Mouse (Mus musculus) midbrain, embryonic 12.5 days (tissue): ENCODE results near the gene Kcnh4. TPM values are rescaled to one million over a fixed set of nuclear protein-coding genes. Genes with fewer than 3 reads are reported as not detected.

Experiments
- ATAC-seq: fragments of 200-750 bp; cut with Nextera tagmentation; 2 replicates; pipeline ENCODE4 v1.8.0; 2017; ENCODE audit warnings: low read depth, moderate TSS enrichment, moderate library complexity; ENCODE audit not compliant: low FRiP score
- H3K27ac ChIP-seq: fragments of 300-500 bp; sonication (generic); replicated peaks from 2 replicates; pipeline ENCODE4 v1.5.1; 2016; ENCODE audit warnings: mild to moderate bottlenecking
- H3K27me3 ChIP-seq: fragments of 300-500 bp; sonication (generic); 2 replicates; pipeline ENCODE4 v1.6.1; 2016; ENCODE audit warnings: mild to moderate bottlenecking
- H3K36me3 ChIP-seq: fragments of 300-500 bp; sonication (generic); 2 replicates; pipeline ENCODE4 v1.6.1; 2016
- H3K4me1 ChIP-seq: fragments of 300-500 bp; sonication (generic); 2 replicates; pipeline ENCODE4 v1.6.1; 2016
- H3K4me2 ChIP-seq: fragments of 300-500 bp; sonication (generic); replicated peaks from 2 replicates; pipeline ENCODE4 v1.6.1; 2016; ENCODE audit warnings: mild to moderate bottlenecking, moderate library complexity
- H3K4me3 ChIP-seq: fragments of 300-500 bp; sonication (generic); 2 replicates; pipeline ENCODE4 v1.5.1; 2016; ENCODE audit warnings: mild to moderate bottlenecking
- H3K9ac ChIP-seq: fragments of 300-500 bp; sonication (generic); replicated peaks from 2 replicates; pipeline ENCODE4 v1.6.1; 2016; ENCODE audit warnings: mild to moderate bottlenecking, moderate library complexity
- H3K9me3 ChIP-seq: fragments of 300-500 bp; sonication (generic); 2 replicates; pipeline ENCODE4 v1.6.1; 2016; ENCODE audit warnings: mild to moderate bottlenecking
- WGBS: fragments of 180-500 bp; shearing (Covaris S2); methylation state at CpG from one replicate; pipeline ENCODE4 v1.1.7; 2016; 5-methylcytosine and 5-hydroxymethylcytosine counted together
- polyA plus RNA-seq: library from polyadenylated mRNA; unstranded; fragments of >200 nt; fragmentation: Nextera tagmentation; extraction: Ambion mirVana; gene quantifications from 2 replicates; pipeline ENCODE4 v1.2.1, GENCODE M21; 2016

The Kcnh4 gene
- polyA plus RNA-seq, 1 experiment from 2014 or later = 6.1 TPM

GRCm38 (mm10) chr11:100741348-100741747 is 18.4 kb downstream of the Kcnh4 start:
- 76% methylated on average over 6 of the region's 6 CpGs for WGBS
- no peak overlapping the region for H3K9ac ChIP-seq
- peaks cover 6% of the 10 kb centered on the region; the same call in 1 of the 2 replicates for H3K36me3 ChIP-seq
- H3K4me2 ChIP-seq = no peak overlapping the region
- no peaks in the 10 kb centered on the region for H3K9me3 ChIP-seq
- no peak overlapping the region for H3K4me3 ChIP-seq
- ATAC-seq = no peak
- H3K4me1 ChIP-seq = peaks cover 16% of the 10 kb centered on the region
- peaks cover 3% of the 10 kb centered on the region; the same call in 1 of the 2 replicates for H3K27me3 ChIP-seq
- H3K27ac ChIP-seq = no peak overlapping the region

- Histone ChIP-seq H3K27me3 (peaks cover 3% of the 10 kb centered on the region; the same call in 1 of the 2 replicates), H3K4me1 (peaks cover 23% of the 10 kb centered on the region), H3K36me3 (0 out of 2 replicates have a peak, but pooled peaks cover 3% of the 10 kb centered on the region), H3K9me3 (no peaks in the 10 kb centered on the region), H3K4me2 (peak overlapping the region; percentile 97), H3K4me3 (peak overlapping the region; percentile 96), H3K9ac (peak overlapping the region; percentile 93; the same call in 1 of the 2 replicates), H3K27ac (no peak overlapping the region)
- 18% methylated on average over 5 of the region's 5 CpGs for WGBS
- ATAC-seq = no peak
Measured at GRCm38 (mm10) chr11:100738749-100739148, 21.0 kb downstream of the Kcnh4 start.

GRCm38 (mm10) chr11:100738066-100738604 is 21.6 kb downstream of the Kcnh4 start, which contains the start of gene Rab5c:
Rab5c (minus strand) TSS chr11:100738215.
- peak; percentile 99 for ATAC-seq
- Histone ChIP-seq H3K27ac (peak within 1 kb of the TSS; percentile 46), H3K27me3 (peaks cover 3% of the 10 kb centered on the region; the same call in 1 of the 2 replicates), H3K4me3 (peak within 1 kb of the TSS; percentile 96), H3K4me1 (peaks cover 23% of the 10 kb centered on the region), H3K9ac (peak within 1 kb of the TSS; percentile 93), H3K36me3 (peaks cover 7% of the 10 kb centered on the region), H3K4me2 (peak within 1 kb of the TSS; percentile 97), H3K9me3 (no peaks in the 10 kb centered on the region)
- under 1% methylated on average over 37 of the region's 39 CpGs for WGBS

GRCm38 (mm10) chr11:100737105-100737733 is 22.5 kb downstream of the Kcnh4 start:
- Histone ChIP-seq H3K4me1 (peaks cover 23% of the 10 kb centered on the region), H3K9me3 (no peaks in the 10 kb centered on the region), H3K27me3 (peaks cover 3% of the 10 kb centered on the region; the same call in 1 of the 2 replicates), H3K36me3 (peaks cover 16% of the 10 kb centered on the region), H3K4me3 (peak overlapping the region; percentile 96), H3K27ac (no peak overlapping the region), H3K9ac (peak overlapping the region; percentile 93), H3K4me2 (peak overlapping the region; percentile 97)
- WGBS = 5% methylated on average over 13 of the region's 13 CpGs
- no peak for ATAC-seq

GRCm38 (mm10) chr11:100736746-100737080 is 23.0 kb downstream of the Kcnh4 start:
- WGBS = 81% methylated on average over 4 of the region's 4 CpGs
- H3K9me3 ChIP-seq = no peaks in the 10 kb centered on the region
- H3K36me3 ChIP-seq = peaks cover 17% of the 10 kb centered on the region
- peaks cover 23% of the 10 kb centered on the region for H3K4me1 ChIP-seq
- peak overlapping the region; percentile 93; the same call in 1 of the 2 replicates for H3K9ac ChIP-seq
- H3K27ac ChIP-seq = no peak overlapping the region
- peak overlapping the region; percentile 96 for H3K4me3 ChIP-seq
- ATAC-seq = no peak
- H3K27me3 ChIP-seq = peaks cover 3% of the 10 kb centered on the region; the same call in 1 of the 2 replicates
- peak overlapping the region; percentile 97 for H3K4me2 ChIP-seq

- Histone ChIP-seq H3K4me2 (no peak overlapping the region), H3K36me3 (peaks cover 13% of the 10 kb centered on the region), H3K9me3 (no peaks in the 10 kb centered on the region), H3K27me3 (no peaks in the 10 kb centered on the region), H3K4me3 (no peak overlapping the region), H3K27ac (no peak overlapping the region), H3K4me1 (peaks cover 23% of the 10 kb centered on the region), H3K9ac (no peak overlapping the region; the same call in 1 of the 2 replicates)
- ATAC-seq = no peak
- WGBS = 81% methylated on average over 14 of the region's 14 CpGs
Measured at GRCm38 (mm10) chr11:100735954-100736745, 23.6 kb downstream of the Kcnh4 start.

- peaks cover 23% of the 10 kb centered on the region for H3K4me1 ChIP-seq
- no peak overlapping the region for H3K4me2 ChIP-seq
- H3K27ac ChIP-seq = no peak overlapping the region
- no peaks in the 10 kb centered on the region for H3K27me3 ChIP-seq
- no peak overlapping the region for H3K4me3 ChIP-seq
- no peak for ATAC-seq
- H3K36me3 ChIP-seq = peaks cover 13% of the 10 kb centered on the region
- H3K9me3 ChIP-seq = no peaks in the 10 kb centered on the region
- H3K9ac ChIP-seq = no peak overlapping the region
- 94% methylated on average over 9 of the region's 9 CpGs for WGBS
Measured at GRCm38 (mm10) chr11:100735134-100735865, 24.4 kb downstream of the Kcnh4 start.

- no peak overlapping the region for H3K9ac ChIP-seq
Measured at GRCm38 (mm10) chr11:100730477-100731205, 29.1 kb downstream of the Kcnh4 start.

GRCm38 (mm10) chr11:100729976-100730375 is 29.8 kb downstream of the Kcnh4 start:
- Histone ChIP-seq H3K36me3 (peaks cover 28% of the 10 kb centered on the region), H3K27ac (no peak overlapping the region), H3K4me2 (no peak overlapping the region), H3K9me3 (no peaks in the 10 kb centered on the region), H3K27me3 (no peaks in the 10 kb centered on the region), H3K4me1 (no peaks in the 10 kb centered on the region), H3K4me3 (no peak overlapping the region), H3K9ac (no peak overlapping the region)
- no peak for ATAC-seq
- 93% methylated on average over 4 of the region's 4 CpGs for WGBS

More at GRCm38 (mm10) chr11:100730477-100731205, 29.1 kb downstream of the Kcnh4 start:
- Histone ChIP-seq H3K27ac (no peak overlapping the region), H3K4me3 (no peak overlapping the region), H3K4me1 (0 out of 2 replicates have a peak, but pooled peaks cover 1% of the 10 kb centered on the region), H3K27me3 (no peaks in the 10 kb centered on the region), H3K36me3 (peaks cover 28% of the 10 kb centered on the region), H3K9me3 (no peaks in the 10 kb centered on the region), H3K4me2 (no peak overlapping the region)
- no peak for ATAC-seq
- WGBS = 87% methylated on average over 6 of the region's 6 CpGs

GRCm38 (mm10) chr11:100728601-100729000 is 31.1 kb downstream of the Kcnh4 start:
- Histone ChIP-seq H3K9ac (no peak overlapping the region), H3K9me3 (no peaks in the 10 kb centered on the region), H3K4me1 (no peaks in the 10 kb centered on the region), H3K4me3 (no peak overlapping the region), H3K36me3 (peaks cover 28% of the 10 kb centered on the region), H3K4me2 (no peak overlapping the region), H3K27ac (no peak overlapping the region), H3K27me3 (no peaks in the 10 kb centered on the region)
- 88% methylated on average over 6 of the region's 6 CpGs for WGBS
- no peak for ATAC-seq

GRCm38 (mm10) chr11:100727201-100727600 is 32.5 kb downstream of the Kcnh4 start:
- Histone ChIP-seq H3K4me2 (no peak overlapping the region), H3K9ac (no peak overlapping the region), H3K27ac (no peak overlapping the region), H3K4me3 (no peak overlapping the region), H3K4me1 (peaks cover 4% of the 10 kb centered on the region), H3K27me3 (no peaks in the 10 kb centered on the region), H3K36me3 (peaks cover 15% of the 10 kb centered on the region), H3K9me3 (no peaks in the 10 kb centered on the region)
- no peak for ATAC-seq
- WGBS = 98% methylated on average over 3 of the region's 3 CpGs
